Mouse (Mus musculus) heart, adult 2 months (tissue): Measurements from ENCODE around the gene Acer3. TPM values are rescaled to one million over a fixed set of nuclear protein-coding genes. Genes with fewer than 3 reads are reported as not detected.

Experiments
- DNase-seq, 2 experiments: peaks; one replicate each; pipeline ENCODE4 v3.0.0; 2021
- H3K27ac ChIP-seq: fragments of 200-600 bp; 2 replicates; pipeline ENCODE4 v1.8.1; 2022
- H3K27me3 ChIP-seq: fragments of 200-500 bp; 2 replicates; pipeline ENCODE4 v1.6.1; 2012; ENCODE audit warnings: mild to moderate bottlenecking, low read length, inconsistent platforms, mixed read lengths; ENCODE audit not compliant: control insufficient read depth, insufficient read depth
- H3K36me3 ChIP-seq: fragments of 200-500 bp; 2 replicates; pipeline ENCODE4 v1.6.1; 2012; ENCODE audit warnings: low read length, inconsistent platforms; ENCODE audit not compliant: control insufficient read depth, insufficient read depth
- H3K4me1 ChIP-seq: fragments of 200-500 bp; 2 replicates; pipeline ENCODE4 v1.6.1; 2011; ENCODE audit warnings: low read length; ENCODE audit not compliant: control insufficient read depth, insufficient read depth
- H3K4me3 ChIP-seq: fragments of 200-600 bp; 2 replicates; pipeline ENCODE4 v1.8.1; 2022
- H3K79me2 ChIP-seq: fragments of 200-500 bp; replicated peaks from 2 replicates; pipeline ENCODE4 v1.6.1; 2012; ENCODE audit warnings: mild to moderate bottlenecking, inconsistent platforms, low read length, moderate library complexity, mixed read lengths; ENCODE audit not compliant: control insufficient read depth, insufficient read depth
- H3K9ac ChIP-seq: fragments of 200-500 bp; 2 replicates; pipeline ENCODE4 v1.6.1; 2012; ENCODE audit warnings: low read depth, mild to moderate bottlenecking, control low read depth, inconsistent platforms, low read length, mixed read lengths
- CTCF ChIP-seq: fragments of 200-600 bp; IDR thresholded peaks from 2 replicates; pipeline ENCODE4 v1.8.1; 2022; ENCODE audit warnings: antibody characterized with exemption, mild to moderate bottlenecking, moderate library complexity
- EP300 ChIP-seq: fragments of 200-500 bp; IDR thresholded peaks from 2 replicates; pipeline ENCODE4 v1.6.1; 2011; ENCODE audit warnings: low read depth, low read length, control low read depth; ENCODE audit not compliant: insufficient read depth
- POLR2A ChIP-seq: fragments of 200-500 bp; IDR thresholded peaks from 2 replicates; pipeline ENCODE4 v1.6.1; 2011; ENCODE audit warnings: mild to moderate bottlenecking, low read depth, low read length, control low read depth; ENCODE audit not compliant: insufficient read depth
- WGBS: fragments of 180-500 bp; shearing (Covaris S2); methylation state at CpG from one replicate; pipeline ENCODE4 v1.1.7; 2018; 5-methylcytosine and 5-hydroxymethylcytosine counted together
- intact Hi-C: fragments of 180-260 bp; cut with DNase I; formaldehyde crosslinking; loops from one replicate; pipeline ENCODE4 v1.15.1; 2025
- polyA plus RNA-seq: library from polyadenylated mRNA; depleted of rRNA; stranded (reverse); fragments of >200 nt; gene quantifications from 2 replicates; pipeline ENCODE4 v1.2.3, GENCODE M21; 2012
- total RNA-seq, 2 experiments: library from RNA; stranded (reverse); gene quantifications; 2 replicates each; pipeline ENCODE4 v1.2.3; 2021

The Acer3 gene
- total and polyA plus RNA-seq, 3 experiments = 5.5 to 13.2 (median 11.0) TPM

DNA sequence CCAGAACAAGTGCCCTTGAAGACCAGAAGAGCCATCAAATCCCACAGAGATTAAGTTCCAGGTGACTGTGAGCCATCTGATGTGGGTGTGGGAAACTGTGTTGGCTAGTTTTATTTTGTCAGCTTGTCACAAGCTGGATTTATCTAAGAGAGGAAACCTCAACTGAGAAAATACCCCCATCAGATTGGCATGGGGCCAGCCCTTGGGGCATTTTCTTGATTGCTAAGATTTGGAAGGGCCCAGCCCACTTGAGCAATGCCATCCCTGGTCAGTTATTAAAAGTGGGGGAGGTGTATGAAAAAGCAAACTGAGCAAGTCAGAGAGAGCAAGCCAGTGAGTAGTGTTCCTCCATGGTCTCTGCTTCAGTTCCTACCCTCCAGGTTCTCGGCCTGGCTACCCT, 3.2 kb upstream of the Acer3 start:
- H3K4me3 ChIP-seq = no peak overlapping the region
- WGBS = 74% methylated on average over 1 of the region's 1 CpGs
- intact Hi-C loops = no loop called here
- H3K27ac ChIP-seq = no peak overlapping the region
- no peak for DNase-seq
- H3K9ac ChIP-seq = no peak overlapping the region
- H3K4me1 ChIP-seq = peaks cover 1% of the 10 kb centered on the region; the same call in 1 of the 2 replicates
- no peaks in the 10 kb centered on the region for H3K27me3 ChIP-seq
- H3K79me2 ChIP-seq = no peaks in the 10 kb centered on the region
- no peak for TF ChIP-seq EP300
- TF ChIP-seq CTCF = no peak
- no peak for TF ChIP-seq POLR2A
- no peaks in the 10 kb centered on the region for H3K36me3 ChIP-seq

DNA sequence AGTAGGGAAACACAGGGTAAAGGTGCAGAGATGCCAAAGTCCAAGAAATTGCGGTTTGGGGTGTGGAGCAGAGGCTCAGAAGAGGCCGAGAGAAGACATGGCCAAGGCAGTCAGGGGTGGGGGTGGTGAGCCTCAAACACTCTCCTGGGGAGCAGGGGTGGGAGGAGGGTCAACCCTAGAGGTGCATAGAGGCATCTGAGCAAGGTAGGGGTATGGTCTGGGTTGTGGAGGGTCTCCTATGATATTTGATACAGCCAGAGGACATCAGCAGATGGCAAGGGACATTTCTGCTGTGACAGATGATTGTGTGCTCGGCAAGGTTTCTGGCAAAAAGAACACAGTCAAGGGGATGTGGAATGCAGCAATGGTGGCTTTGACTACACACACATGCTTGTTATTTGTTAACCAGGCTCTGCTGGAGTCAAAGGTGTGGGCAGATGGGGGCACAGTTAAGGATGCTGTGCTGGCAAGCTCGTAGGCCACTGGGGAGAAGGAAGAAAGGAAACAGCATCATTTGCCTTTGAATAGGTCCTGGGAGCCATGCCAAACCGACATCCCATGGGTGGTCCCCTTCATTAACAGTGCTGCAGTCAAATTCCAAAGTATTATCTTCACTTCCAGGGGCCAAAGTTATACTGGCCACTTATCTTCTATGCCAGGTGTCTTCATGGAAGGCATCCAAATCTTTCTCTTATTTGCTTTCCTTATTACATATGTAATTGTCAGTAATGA, 2.4 kb upstream of the Acer3 start:
- intact Hi-C loops = no loop called here
- Histone ChIP-seq H3K27ac (no peak overlapping the region), H3K4me1 (peaks cover 1% of the 10 kb centered on the region; the same call in 1 of the 2 replicates), H3K4me3 (no peak overlapping the region), H3K36me3 (no peaks in the 10 kb centered on the region), H3K27me3 (no peaks in the 10 kb centered on the region), H3K79me2 (no peaks in the 10 kb centered on the region), H3K9ac (no peak overlapping the region)
- DNase-seq = peak in 1 of 2 experiments; percentile 21
- TF ChIP-seq EP300 (no peak), CTCF (no peak), POLR2A (no peak)
- WGBS = 44% methylated on average over 5 of the region's 5 CpGs

- no peaks in the 10 kb centered on the region for H3K36me3 ChIP-seq
- no peak overlapping the region for H3K9ac ChIP-seq
- H3K4me3 ChIP-seq = no peak overlapping the region
- peaks cover 1% of the 10 kb centered on the region; the same call in 1 of the 2 replicates for H3K4me1 ChIP-seq
- H3K27me3 ChIP-seq = no peaks in the 10 kb centered on the region
- H3K79me2 ChIP-seq = no peaks in the 10 kb centered on the region
- 76% methylated on average over 3 of the region's 3 CpGs for WGBS
- TF ChIP-seq POLR2A = no peak
- no peak for TF ChIP-seq CTCF
- DNase-seq = peak in 1 of 2 experiments; percentile 31
- intact Hi-C loops = no loop called here
- H3K27ac ChIP-seq = no peak overlapping the region
Measured at GRCm38 (mm10) chr7:98322415-98322814, 1.4 kb upstream of the Acer3 start.

- TF ChIP-seq CTCF (no peak), EP300 (no peak), POLR2A (no peak)
- WGBS = 88% methylated on average over 7 of the region's 7 CpGs
- DNase-seq = no peak
- Histone ChIP-seq H3K27me3 (no peaks in the 10 kb centered on the region), H3K9ac (no peak overlapping the region), H3K79me2 (no peaks in the 10 kb centered on the region), H3K4me3 (no peak overlapping the region), H3K4me1 (peaks cover 1% of the 10 kb centered on the region; the same call in 1 of the 2 replicates), H3K27ac (no peak overlapping the region), H3K36me3 (no peaks in the 10 kb centered on the region)
- intact Hi-C loops = no loop called here
Measured at GRCm38 (mm10) chr7:98320006-98320556, 927 bp downstream of the Acer3 start.

DNA sequence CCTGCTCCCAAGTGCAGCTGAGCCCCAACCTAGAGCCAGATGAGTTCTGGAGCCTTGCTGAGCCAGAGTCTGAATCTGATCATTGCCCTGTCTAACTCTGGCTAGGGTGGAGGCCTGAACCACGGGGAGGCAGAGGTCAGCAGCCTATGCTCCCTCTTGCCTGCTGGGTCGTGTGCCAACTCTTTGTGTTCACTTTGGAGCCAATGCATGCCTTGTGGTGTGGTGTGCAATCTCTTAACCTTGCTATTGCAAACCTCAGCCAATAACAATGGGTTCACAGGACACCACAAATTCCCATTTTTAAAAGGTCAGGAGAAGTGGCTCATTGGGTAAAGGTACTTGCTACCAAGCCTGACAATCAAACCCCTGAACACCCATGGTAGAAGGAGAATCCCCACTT, 4.4 kb downstream of the Acer3 start:
- TF ChIP-seq EP300 (no peak), POLR2A (no peak), CTCF (no peak)
- Histone ChIP-seq H3K4me3 (no peak overlapping the region), H3K36me3 (no peaks in the 10 kb centered on the region), H3K4me1 (no peaks in the 10 kb centered on the region), H3K9ac (no peak overlapping the region), H3K27ac (no peak overlapping the region), H3K79me2 (no peaks in the 10 kb centered on the region), H3K27me3 (no peaks in the 10 kb centered on the region)
- intact Hi-C loops = no loop called here
- WGBS = 25% methylated on average over 2 of the region's 2 CpGs
- DNase-seq = no peak

DNA sequence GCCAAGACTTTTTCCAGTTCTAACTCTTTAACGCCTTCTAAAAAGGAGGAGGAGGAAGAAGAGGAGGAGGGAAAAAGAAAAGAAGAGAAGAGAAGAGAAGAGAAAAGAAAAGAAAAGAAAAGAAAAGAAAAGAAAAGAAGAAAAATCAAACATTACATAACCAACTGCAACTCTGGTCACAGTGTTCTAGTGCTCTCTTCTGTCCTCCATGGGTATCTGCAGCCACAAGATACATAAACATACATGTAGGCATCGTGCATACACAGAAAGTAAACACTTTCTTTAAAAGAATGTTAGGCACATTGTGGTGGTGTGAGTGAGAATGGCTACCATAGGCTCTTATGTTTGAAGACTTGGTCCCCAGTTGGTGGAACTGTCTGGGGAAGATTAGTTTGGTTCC, 5.9 kb downstream of the Acer3 start:
- Histone ChIP-seq H3K4me3 (no peak overlapping the region), H3K27me3 (no peaks in the 10 kb centered on the region), H3K27ac (no peak overlapping the region), H3K79me2 (no peaks in the 10 kb centered on the region), H3K4me1 (no peaks in the 10 kb centered on the region), H3K36me3 (no peaks in the 10 kb centered on the region), H3K9ac (no peak overlapping the region)
- whole genome bisulfite sequencing = 81% methylated on average over 2 of the region's 2 CpGs
- no peak for DNase-seq
- intact Hi-C loops = no loop called here
- TF ChIP-seq CTCF (0 out of 2 replicates have a peak, but pooled peaks have one; percentile 2), EP300 (no peak)
